Mouse (Mus musculus) lung, embryonic 15.5 days (tissue): ENCODE results near the gene Msh3. TPM values are rescaled to one million over a fixed set of nuclear protein-coding genes. Genes with fewer than 3 reads are reported as not detected.
A peak's percentile ranks its signal among the peaks of the same experiment; 100 is the strongest.

Source experiments
- ATAC-seq: fragments of 200-750 bp; cut with Nextera tagmentation; 2 replicates; pipeline ENCODE4 v1.8.0; 2017; ENCODE audit warnings: moderate number of reproducible peaks, borderline replicate concordance; ENCODE audit not compliant: low FRiP score, low TSS enrichment; ENCODE audit errors: extremely low read depth
- H3K27ac ChIP-seq: fragments of 300-500 bp; sonication (generic); 2 replicates; pipeline ENCODE4 v1.5.1; 2015; ENCODE audit warnings: moderate library complexity, mild to moderate bottlenecking, inconsistent platforms
- H3K27me3 ChIP-seq: fragments of 300-500 bp; sonication (generic); 2 replicates; pipeline ENCODE4 v1.6.1; 2015; ENCODE audit warnings: inconsistent platforms
- H3K36me3 ChIP-seq: fragments of 300-500 bp; sonication (generic); 2 replicates; pipeline ENCODE4 v1.6.1; 2015; ENCODE audit warnings: inconsistent platforms
- H3K4me1 ChIP-seq: fragments of 300-500 bp; sonication (generic); 2 replicates; pipeline ENCODE4 v1.6.1; 2015; ENCODE audit warnings: inconsistent platforms
- H3K4me2 ChIP-seq: fragments of 300-500 bp; sonication (generic); 2 replicates; pipeline ENCODE4 v1.6.1; 2015; ENCODE audit warnings: inconsistent platforms, mild to moderate bottlenecking, moderate library complexity
- H3K4me3 ChIP-seq: fragments of 300-500 bp; sonication (generic); 2 replicates; pipeline ENCODE4 v1.5.1; 2015; ENCODE audit warnings: mild to moderate bottlenecking, inconsistent platforms
- H3K9ac ChIP-seq: fragments of 300-500 bp; sonication (generic); 2 replicates; pipeline ENCODE4 v1.6.1; 2015; ENCODE audit warnings: inconsistent platforms
- H3K9me3 ChIP-seq: fragments of 300-500 bp; sonication (generic); 2 replicates; pipeline ENCODE4 v1.6.1; 2016; ENCODE audit warnings: inconsistent platforms
- WGBS: fragments of 180-500 bp; shearing (Covaris S2); methylation state at CpG from one replicate; pipeline ENCODE4 v1.1.7; 2015; 5-methylcytosine and 5-hydroxymethylcytosine counted together
- polyA plus RNA-seq: library from polyadenylated mRNA; unstranded; fragments of >200 nt; fragmentation: Nextera tagmentation; extraction: Ambion mirVana; gene quantifications from 2 replicates; pipeline ENCODE4 v1.2.1, GENCODE M21; 2015

The Msh3 gene
- polyA plus RNA-seq, 1 experiment from 2014 or later, result 25.0 TPM

DNA sequence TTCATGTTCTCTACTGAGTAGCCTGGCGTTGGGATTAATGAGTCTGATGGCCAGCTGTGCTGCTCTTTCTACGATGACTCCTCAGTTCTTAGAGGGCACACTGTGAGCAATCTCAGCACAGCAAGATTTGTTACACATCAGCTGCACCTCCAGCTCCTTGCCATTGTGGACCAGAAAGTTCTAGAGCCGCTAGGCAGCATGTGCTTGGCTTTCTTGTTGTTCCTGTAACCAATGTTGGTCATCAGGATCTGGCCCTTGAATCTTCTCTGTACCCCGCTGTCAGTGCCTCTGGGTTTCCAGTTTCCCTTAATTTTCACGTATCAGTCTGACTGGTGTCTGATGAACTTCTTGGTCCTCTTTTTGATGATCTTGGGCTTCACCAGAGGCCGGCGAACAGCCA lies 1.6 kb upstream of the Msh3 start:
- Histone ChIP-seq H3K4me2 (peak overlapping the region; percentile 92), H3K27ac (no peak overlapping the region), H3K36me3 (peaks cover 4% of the 10 kb centered on the region), H3K27me3 (no peaks in the 10 kb centered on the region), H3K9me3 (no peaks in the 10 kb centered on the region), H3K4me3 (peak overlapping the region; percentile 77), H3K4me1 (peaks cover 15% of the 10 kb centered on the region; the same call in 1 of the 2 replicates), H3K9ac (no peak overlapping the region)
- ATAC-seq, result no peak
- 71% methylated on average over 7 of the region's 7 CpGs for WGBS

DNA sequence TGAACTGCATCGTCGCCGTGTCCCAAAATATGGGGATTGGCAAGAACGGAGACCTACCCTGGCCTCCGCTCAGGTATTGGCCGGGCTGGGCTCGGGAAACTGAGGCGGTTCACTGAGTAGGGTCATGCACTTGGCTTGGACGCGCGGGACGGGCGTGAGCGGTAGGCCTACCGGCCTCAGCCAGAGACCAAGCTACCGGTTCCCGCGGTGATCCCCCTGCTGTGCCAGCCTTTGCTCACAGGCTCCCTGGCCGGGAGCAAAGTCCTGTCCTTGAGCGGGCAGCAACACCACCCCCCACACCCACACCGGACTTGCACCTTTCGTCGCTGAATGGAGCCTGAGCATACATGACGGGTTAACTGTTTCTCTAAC lies 455 bp upstream of the Msh3 start:
- H3K4me3 ChIP-seq, result peak overlapping the region; percentile 77
- no peaks in the 10 kb centered on the region for H3K9me3 ChIP-seq
- no peaks in the 10 kb centered on the region for H3K27me3 ChIP-seq
- H3K27ac ChIP-seq, result peak overlapping the region; percentile 51
- peak overlapping the region; percentile 92 for H3K4me2 ChIP-seq
- peak; percentile 29; the same call in 1 of the 2 replicates for ATAC-seq
- peaks cover 15% of the 10 kb centered on the region; the same call in 1 of the 2 replicates for H3K4me1 ChIP-seq
- H3K9ac ChIP-seq, result peak overlapping the region; percentile 65
- under 1% methylated on average over 24 of the region's 24 CpGs for WGBS
- peaks cover 8% of the 10 kb centered on the region for H3K36me3 ChIP-seq

- H3K4me1 ChIP-seq, result peaks cover 15% of the 10 kb centered on the region; the same call in 1 of the 2 replicates
- peaks cover 11% of the 10 kb centered on the region for H3K36me3 ChIP-seq
- H3K4me3 ChIP-seq, result peak overlapping the region; percentile 77
- peak overlapping the region; percentile 96 for H3K27ac ChIP-seq
- H3K4me2 ChIP-seq, result peak overlapping the region; percentile 92
- 11% methylated on average over 4 of the region's 4 CpGs for WGBS
- no peaks in the 10 kb centered on the region for H3K27me3 ChIP-seq
- H3K9ac ChIP-seq, result peak overlapping the region; percentile 44
- no peaks in the 10 kb centered on the region for H3K9me3 ChIP-seq
- ATAC-seq, result no peak
These were observed 847 bp downstream of the Msh3 start for GRCm38 (mm10) chr13:92353956-92354355.

DNA sequence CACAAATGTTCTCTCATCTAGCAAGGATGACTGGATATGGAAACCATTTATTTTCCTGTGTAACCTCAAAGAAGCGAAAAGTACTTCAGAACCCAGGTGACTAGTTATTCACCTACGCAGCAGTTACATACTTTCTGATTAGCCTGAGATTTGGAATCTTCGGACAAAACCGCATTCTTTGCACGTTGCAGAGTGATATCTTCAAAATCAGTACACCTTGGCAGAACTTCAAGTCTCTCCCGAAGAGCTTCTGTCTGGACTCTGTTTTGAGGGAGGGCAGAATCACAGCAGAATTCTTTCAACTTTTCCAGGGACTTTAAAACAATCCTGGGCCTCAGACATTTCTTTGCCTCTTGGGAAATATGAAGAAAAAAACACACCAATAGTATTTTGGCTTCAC lies 3.7 kb downstream of the Msh3 start:
- H3K27me3 ChIP-seq, result no peaks in the 10 kb centered on the region
- peaks cover 34% of the 10 kb centered on the region for H3K36me3 ChIP-seq
- H3K4me1 ChIP-seq, result peaks cover 8% of the 10 kb centered on the region; the same call in 1 of the 2 replicates
- H3K9me3 ChIP-seq, result no peaks in the 10 kb centered on the region
- ATAC-seq, result no peak
- H3K4me2 ChIP-seq, result no peak overlapping the region
- H3K4me3 ChIP-seq, result no peak overlapping the region
- H3K9ac ChIP-seq, result no peak overlapping the region
- whole genome bisulfite sequencing, result 79% methylated on average over 6 of the region's 6 CpGs
- no peak overlapping the region for H3K27ac ChIP-seq

- Histone ChIP-seq H3K27me3 (no peaks in the 10 kb centered on the region), H3K27ac (no peak overlapping the region), H3K9me3 (no peaks in the 10 kb centered on the region), H3K4me1 (no peaks in the 10 kb centered on the region), H3K4me3 (no peak overlapping the region), H3K9ac (no peak overlapping the region), H3K36me3 (peaks cover 63% of the 10 kb centered on the region), H3K4me2 (no peak overlapping the region)
- ATAC-seq, result no peak
- WGBS, result 88% methylated on average over 5 of the region's 5 CpGs
These were observed 8.5 kb downstream of the Msh3 start for GRCm38 (mm10) chr13:92346338-92346737.

- ATAC-seq, result no peak
- Histone ChIP-seq H3K4me3 (no peak overlapping the region), H3K4me2 (no peak overlapping the region), H3K9me3 (no peaks in the 10 kb centered on the region), H3K4me1 (no peaks in the 10 kb centered on the region), H3K9ac (no peak overlapping the region), H3K36me3 (peaks cover 55% of the 10 kb centered on the region), H3K27me3 (no peaks in the 10 kb centered on the region), H3K27ac (no peak overlapping the region)
- 94% methylated on average over 8 of the region's 8 CpGs for WGBS
These were observed 10.8 kb downstream of the Msh3 start for GRCm38 (mm10) chr13:92344033-92344432.

DNA sequence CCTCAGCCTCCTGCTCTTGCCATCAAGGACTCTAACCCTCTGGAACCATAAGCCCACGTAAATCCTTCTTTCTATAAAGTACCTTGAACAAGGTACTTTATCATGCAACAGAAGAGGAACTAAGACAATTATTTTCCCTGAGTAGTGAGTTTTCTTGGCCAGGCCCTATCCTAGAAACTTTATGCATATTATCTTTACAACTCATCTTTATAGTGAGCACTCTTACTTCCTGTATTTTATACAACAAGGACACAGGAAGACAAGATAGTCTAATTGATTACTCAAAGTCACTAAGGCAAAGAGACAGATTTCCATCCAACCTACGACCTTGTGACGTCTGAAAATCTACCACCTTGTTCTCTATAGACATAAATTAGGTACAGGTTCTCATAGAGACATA lies 15.0 kb downstream of the Msh3 start:
- Histone ChIP-seq H3K9me3 (no peaks in the 10 kb centered on the region), H3K9ac (no peak overlapping the region), H3K4me3 (no peak overlapping the region), H3K36me3 (peaks cover 23% of the 10 kb centered on the region), H3K4me1 (no peaks in the 10 kb centered on the region), H3K27me3 (no peaks in the 10 kb centered on the region), H3K4me2 (no peak overlapping the region), H3K27ac (no peak overlapping the region)
- no peak for ATAC-seq
- WGBS, result 79% methylated on average over 3 of the region's 3 CpGs

GRCm38 (mm10) chr13:92337773-92338462 lies 16.9 kb downstream of the Msh3 start:
- H3K4me1 ChIP-seq, result no peaks in the 10 kb centered on the region
- ATAC-seq, result no peak
- no peak overlapping the region for H3K27ac ChIP-seq
- H3K9me3 ChIP-seq, result no peaks in the 10 kb centered on the region
- H3K36me3 ChIP-seq, result peaks cover 10% of the 10 kb centered on the region
- no peak overlapping the region for H3K4me2 ChIP-seq
- H3K4me3 ChIP-seq, result no peak overlapping the region
- H3K27me3 ChIP-seq, result no peaks in the 10 kb centered on the region
- no peak overlapping the region for H3K9ac ChIP-seq
- WGBS, result 59% methylated on average over 6 of the region's 6 CpGs

GRCm38 (mm10) chr13:92336857-92337256 lies 17.9 kb downstream of the Msh3 start:
- no peaks in the 10 kb centered on the region for H3K27me3 ChIP-seq
- no peaks in the 10 kb centered on the region for H3K4me1 ChIP-seq
- 92% methylated on average over 1 of the region's 1 CpGs for WGBS
- no peak overlapping the region for H3K9ac ChIP-seq
- peaks cover 5% of the 10 kb centered on the region for H3K36me3 ChIP-seq
- no peaks in the 10 kb centered on the region for H3K9me3 ChIP-seq
- H3K4me3 ChIP-seq, result no peak overlapping the region
- ATAC-seq, result no peak
- no peak overlapping the region for H3K27ac ChIP-seq
- H3K4me2 ChIP-seq, result no peak overlapping the region

GRCm38 (mm10) chr13:92332103-92332879 lies 22.5 kb downstream of the Msh3 start:
- no peak for ATAC-seq
- Histone ChIP-seq H3K4me2 (no peak overlapping the region), H3K27ac (no peak overlapping the region), H3K4me3 (no peak overlapping the region), H3K27me3 (no peaks in the 10 kb centered on the region), H3K9me3 (no peaks in the 10 kb centered on the region), H3K9ac (no peak overlapping the region), H3K4me1 (no peaks in the 10 kb centered on the region), H3K36me3 (no peaks in the 10 kb centered on the region)
- WGBS, result 90% methylated on average over 15 of the region's 15 CpGs

GRCm38 (mm10) chr13:92330621-92331020 lies 24.2 kb downstream of the Msh3 start:
- Histone ChIP-seq H3K9ac (no peak overlapping the region), H3K36me3 (no peaks in the 10 kb centered on the region), H3K27me3 (no peaks in the 10 kb centered on the region), H3K4me2 (no peak overlapping the region), H3K4me1 (no peaks in the 10 kb centered on the region), H3K9me3 (no peaks in the 10 kb centered on the region), H3K4me3 (no peak overlapping the region), H3K27ac (no peak overlapping the region)
- WGBS, result 85% methylated on average over 3 of the region's 3 CpGs
- no peak for ATAC-seq

GRCm38 (mm10) chr13:92328000-92328399 lies 26.8 kb downstream of the Msh3 start:
- no peak for ATAC-seq
- Histone ChIP-seq H3K27ac (no peak overlapping the region), H3K27me3 (no peaks in the 10 kb centered on the region), H3K4me2 (no peak overlapping the region), H3K9ac (no peak overlapping the region), H3K4me1 (no peaks in the 10 kb centered on the region), H3K4me3 (no peak overlapping the region), H3K36me3 (no peaks in the 10 kb centered on the region), H3K9me3 (no peaks in the 10 kb centered on the region)
- 74% methylated on average over 2 of the region's 2 CpGs for WGBS
